Mouse (Mus musculus) neural tube, embryonic 11.5 days (tissue): ENCODE data around the gene H2afb3. TPM values are rescaled to one million over a fixed set of nuclear protein-coding genes. Genes with fewer than 3 reads are reported as not detected.
"Not testable (repeated sequence)": the region's sequence is repeated elsewhere in the genome, so short reads cannot be mapped to it uniquely, and the experiment has no call there.

ENCODE experiments used
- ATAC-seq: fragments of 200-750 bp; cut with Nextera tagmentation; 2 replicates; pipeline ENCODE4 v1.8.0; 2017; ENCODE audit warnings: moderate number of reproducible peaks, mild to moderate bottlenecking, moderate TSS enrichment, moderate library complexity; ENCODE audit not compliant: insufficient read depth, low FRiP score, low TSS enrichment
- DNase-seq: peaks from one replicate; pipeline ENCODE4 v3.0.0-alpha.2; 2015; ENCODE audit warnings: low spot score
- H3K27ac ChIP-seq: fragments of 300-500 bp; sonication (generic); 2 replicates; pipeline ENCODE4 v1.5.1; 2014; ENCODE audit warnings: low read depth, mild to moderate bottlenecking, low read length
- H3K27me3 ChIP-seq: fragments of 300-500 bp; sonication (generic); 2 replicates; pipeline ENCODE4 v1.6.1; 2014; ENCODE audit warnings: mild to moderate bottlenecking, low read length, mixed read lengths; ENCODE audit not compliant: control insufficient read depth, insufficient read depth
- H3K36me3 ChIP-seq: fragments of 300-500 bp; sonication (generic); 2 replicates; pipeline ENCODE4 v1.6.1; 2014; ENCODE audit warnings: mild to moderate bottlenecking, low read length, moderate library complexity, mixed read lengths; ENCODE audit not compliant: control insufficient read depth, insufficient read depth
- H3K4me1 ChIP-seq: fragments of 300-500 bp; sonication (generic); 2 replicates; pipeline ENCODE4 v1.6.1; 2014; ENCODE audit warnings: low read length, mixed read lengths; ENCODE audit not compliant: control insufficient read depth, insufficient read depth
- H3K4me2 ChIP-seq: fragments of 300-500 bp; sonication (generic); 2 replicates; pipeline ENCODE4 v1.6.1; 2014; ENCODE audit warnings: low read depth, mild to moderate bottlenecking, moderate library complexity
- H3K4me3 ChIP-seq: fragments of 300-500 bp; sonication (generic); 2 replicates; pipeline ENCODE4 v1.5.1; 2014; ENCODE audit warnings: low read depth, low read length
- H3K9ac ChIP-seq: fragments of 300-500 bp; sonication (generic); 2 replicates; pipeline ENCODE4 v1.6.1; 2014; ENCODE audit warnings: mild to moderate bottlenecking, low read length
- H3K9me3 ChIP-seq: fragments of 300-500 bp; sonication (generic); 2 replicates; pipeline ENCODE4 v1.6.1; 2016; ENCODE audit warnings: low read length; ENCODE audit not compliant: control insufficient read depth
- WGBS: fragments of 180-500 bp; shearing (Covaris S2); extraction: QIAGEN DNeasy Blood & Tissue Kit; methylation state at CpG from one replicate; pipeline ENCODE4 v1.1.7; 2014; 5-methylcytosine and 5-hydroxymethylcytosine counted together
- polyA plus RNA-seq: library from polyadenylated mRNA; unstranded; fragments of >200 nt; fragmentation: Nextera tagmentation; extraction: Ambion mirVana; gene quantifications from 2 replicates; pipeline ENCODE4 v1.2.1, GENCODE M21; 2014

The H2afb3 gene
- polyA plus RNA-seq: not detected in 2 replicates

DNA sequence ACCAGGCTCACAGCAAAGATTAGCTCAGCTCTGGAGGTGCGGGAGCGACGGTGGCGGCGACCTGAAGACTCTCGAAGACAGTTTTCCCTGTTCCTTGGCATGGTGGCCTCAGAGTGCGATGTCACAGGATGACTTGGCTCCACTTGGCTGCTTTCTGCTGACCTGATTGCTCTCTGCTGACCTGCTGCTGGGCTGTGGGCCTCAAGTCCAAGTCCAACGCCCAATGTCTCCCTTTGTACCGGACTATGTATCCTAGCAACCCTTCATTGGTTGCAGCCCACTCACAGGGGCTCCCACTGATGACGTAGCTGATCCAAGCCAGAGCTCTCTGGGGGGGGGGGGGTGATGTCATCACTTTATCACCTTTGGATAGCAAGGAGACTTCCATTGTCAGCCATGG is at the start of gene H2afb3:
Gene H2afb3 (minus strand): TSS at position 101 of the 400 bp plus-strand sequence.
- H3K9me3 ChIP-seq, H3K27me3 ChIP-seq, DNase-seq, H3K9ac ChIP-seq, ATAC-seq, H3K27ac ChIP-seq, H3K4me1 ChIP-seq, H3K4me3 ChIP-seq, H3K36me3 ChIP-seq, H3K4me2 ChIP-seq: not testable (repeated sequence)
- 97% methylated on average over 3 of the region's 10 CpGs for WGBS

GRCm38 (mm10) chrX:120301469-120302175 is 11.3 kb downstream of the H2afb3 start:
- H3K27ac ChIP-seq: no peak overlapping the region
- H3K9me3 ChIP-seq: no peaks in the 10 kb centered on the region
- H3K4me3 ChIP-seq: no peak overlapping the region
- WGBS: 70% methylated on average over 2 of the region's 2 CpGs
- H3K36me3 ChIP-seq: no peaks in the 10 kb centered on the region
- no peaks in the 10 kb centered on the region for H3K27me3 ChIP-seq
- ATAC-seq (no peak), DNase-seq (no peak)
- H3K4me1 ChIP-seq: no peaks in the 10 kb centered on the region
- no peak overlapping the region for H3K4me2 ChIP-seq
- H3K9ac ChIP-seq: no peak overlapping the region

- peak; percentile 78 for DNase-seq
- Histone ChIP-seq H3K9me3 (no peaks in the 10 kb centered on the region), H3K4me3 (peak overlapping the region; percentile 39), H3K9ac (peak overlapping the region; percentile 37), H3K4me1 (no peaks in the 10 kb centered on the region), H3K27me3 (no peaks in the 10 kb centered on the region), H3K4me2 (peak overlapping the region; percentile 46), H3K27ac (no peak overlapping the region), H3K36me3 (no peaks in the 10 kb centered on the region)
- 8% methylated on average over 29 of the region's 46 CpGs for WGBS
- ATAC-seq: peak; percentile 69
Observed at GRCm38 (mm10) chrX:120292832-120293750, 19.8 kb downstream of the H2afb3 start.

DNA sequence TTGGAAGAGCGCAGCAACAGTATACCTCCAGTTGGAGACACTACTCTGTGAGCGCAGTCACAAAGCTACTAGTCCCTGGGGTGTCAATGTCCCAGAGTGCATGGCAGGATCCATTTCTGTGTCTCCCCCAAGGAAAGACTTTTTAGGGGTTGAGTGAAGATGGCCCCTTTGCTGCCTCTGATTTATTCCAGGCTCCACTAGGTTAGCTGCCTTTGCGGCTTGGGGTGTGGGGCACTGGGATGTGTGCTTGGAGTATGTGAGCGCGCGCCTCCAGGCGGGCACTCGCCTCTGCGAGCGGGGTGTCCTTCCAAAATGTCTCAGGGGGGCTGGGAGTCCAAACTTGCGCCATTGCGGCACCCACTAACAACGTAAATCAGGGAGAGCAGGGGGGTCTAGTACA is 21.2 kb downstream of the H2afb3 start:
- no peaks in the 10 kb centered on the region for H3K27me3 ChIP-seq
- 13% methylated on average over 13 of the region's 13 CpGs for WGBS
- no peak overlapping the region for H3K9ac ChIP-seq
- ATAC-seq (no peak), DNase-seq (peak; percentile 33)
- no peak overlapping the region for H3K27ac ChIP-seq
- no peaks in the 10 kb centered on the region for H3K9me3 ChIP-seq
- peak overlapping the region; percentile 62 for H3K4me2 ChIP-seq
- H3K4me3 ChIP-seq: peak overlapping the region; percentile 13
- no peaks in the 10 kb centered on the region for H3K36me3 ChIP-seq
- no peaks in the 10 kb centered on the region for H3K4me1 ChIP-seq

- Histone ChIP-seq H3K36me3 (no peaks in the 10 kb centered on the region), H3K9ac (no peak overlapping the region)
- 12% methylated on average over 18 of the region's 18 CpGs for WGBS
Observed at GRCm38 (mm10) chrX:120290900-120291280, 22.0 kb downstream of the H2afb3 start.

DNA sequence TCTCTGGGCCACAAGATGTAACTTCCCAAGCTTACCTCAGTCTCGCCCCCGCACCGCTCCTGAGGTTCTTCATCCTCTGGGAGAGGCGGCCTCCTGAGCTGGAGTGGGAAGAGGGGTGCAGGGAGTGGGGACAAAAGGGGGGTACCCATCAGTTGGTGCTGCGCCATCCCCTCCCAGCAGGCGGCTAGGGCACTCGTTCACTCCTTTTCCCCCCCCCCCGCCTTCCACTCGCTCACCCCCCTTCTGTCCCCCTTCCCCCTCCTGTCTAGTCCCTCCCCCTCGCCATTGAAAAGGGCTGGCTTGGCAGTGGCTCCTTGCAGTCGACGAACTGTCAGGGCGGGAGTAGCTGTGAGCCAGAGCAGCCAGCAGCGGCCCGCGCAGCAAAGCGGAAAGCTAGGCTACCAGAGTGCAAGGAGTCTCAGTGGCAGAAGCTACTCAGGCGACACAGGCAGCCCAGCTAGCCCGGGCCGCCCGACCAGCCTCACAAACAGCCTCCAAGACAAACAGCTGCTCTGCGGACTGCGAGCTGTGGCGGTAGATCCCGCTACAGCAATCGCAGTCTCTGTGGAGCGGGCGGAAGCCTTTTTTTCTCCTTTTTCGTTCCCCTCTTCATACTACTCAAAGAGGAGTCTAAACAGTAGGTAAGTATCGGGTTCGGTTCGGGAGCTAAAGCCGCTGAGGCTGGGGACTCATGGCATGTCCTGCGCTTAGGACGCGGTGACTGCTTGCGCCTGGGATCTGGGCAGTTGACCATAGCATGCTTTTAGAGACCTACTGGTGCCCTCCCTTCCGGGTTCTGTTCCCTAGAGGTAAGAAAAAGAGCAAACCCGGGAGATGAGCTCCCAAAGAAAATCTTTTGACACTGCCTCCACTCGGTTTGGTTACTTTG is 22.6 kb downstream of the H2afb3 start, which contains the start of gene Pcdh11x:
Gene Pcdh11x (plus strand): TSS at position 249 of the 889 bp plus-strand sequence.
- Histone ChIP-seq H3K4me3 (peak within 1 kb of the TSS; percentile 36), H3K9me3 (no peaks in the 10 kb centered on the region), H3K36me3 (no peaks in the 10 kb centered on the region), H3K4me1 (no peaks in the 10 kb centered on the region), H3K27me3 (no peaks in the 10 kb centered on the region), H3K4me2 (peak within 1 kb of the TSS; percentile 62), H3K9ac (peak within 1 kb of the TSS; percentile 29), H3K27ac (no peak within 1 kb of the TSS)
- ATAC-seq (peak; percentile 74), DNase-seq (peak; percentile 59)
- 8% methylated on average over 39 of the region's 40 CpGs for WGBS

More at GRCm38 (mm10) chrX:120290900-120291280, 22.0 kb downstream of the H2afb3 start:
- H3K4me1 ChIP-seq: no peaks in the 10 kb centered on the region
- DNase-seq (peak; percentile 19), ATAC-seq (no peak)
- no peaks in the 10 kb centered on the region for H3K9me3 ChIP-seq
- no peaks in the 10 kb centered on the region for H3K27me3 ChIP-seq
- H3K4me2 ChIP-seq: peak overlapping the region; percentile 62
- no peak overlapping the region for H3K27ac ChIP-seq
- H3K4me3 ChIP-seq: peak overlapping the region; percentile 36

GRCm38 (mm10) chrX:120287502-120287901 is 25.4 kb downstream of the H2afb3 start:
- Histone ChIP-seq H3K4me2 (no peak overlapping the region), H3K9me3 (no peaks in the 10 kb centered on the region), H3K27ac (no peak overlapping the region), H3K9ac (no peak overlapping the region), H3K4me1 (no peaks in the 10 kb centered on the region), H3K27me3 (no peaks in the 10 kb centered on the region), H3K4me3 (no peak overlapping the region), H3K36me3 (no peaks in the 10 kb centered on the region)
- no peak for DNase-seq
- ATAC-seq: no peak
- WGBS: 29% methylated on average over 1 of the region's 1 CpGs

DNA sequence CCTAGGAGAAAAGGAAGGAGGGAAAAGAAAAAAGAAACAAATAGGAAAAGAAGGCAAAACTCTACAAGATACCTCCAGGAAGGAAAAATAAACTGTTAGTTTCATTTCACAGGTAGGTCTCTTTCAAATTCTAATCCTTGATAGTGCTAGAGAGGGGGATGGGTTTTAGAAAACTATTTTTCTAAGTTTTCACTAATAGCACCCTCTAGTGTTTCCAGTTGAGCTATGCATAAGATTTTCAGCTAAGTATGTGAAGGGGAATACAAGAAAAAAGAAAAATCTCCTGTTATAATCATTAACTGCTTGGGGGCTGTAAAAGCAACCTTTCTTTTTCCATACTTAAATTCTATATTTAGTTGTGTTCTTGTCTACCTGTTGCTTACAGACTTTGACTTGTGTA is 27.4 kb downstream of the H2afb3 start:
- Histone ChIP-seq H3K4me1 (no peaks in the 10 kb centered on the region), H3K9me3 (no peaks in the 10 kb centered on the region), H3K36me3 (no peaks in the 10 kb centered on the region), H3K9ac (no peak overlapping the region), H3K4me2 (no peak overlapping the region), H3K27ac (no peak overlapping the region), H3K4me3 (no peak overlapping the region), H3K27me3 (no peaks in the 10 kb centered on the region)
- no peak for DNase-seq
- ATAC-seq: no peak
